Mouse (Mus musculus): ENCODE results near the gene Itih5.

DNA sequence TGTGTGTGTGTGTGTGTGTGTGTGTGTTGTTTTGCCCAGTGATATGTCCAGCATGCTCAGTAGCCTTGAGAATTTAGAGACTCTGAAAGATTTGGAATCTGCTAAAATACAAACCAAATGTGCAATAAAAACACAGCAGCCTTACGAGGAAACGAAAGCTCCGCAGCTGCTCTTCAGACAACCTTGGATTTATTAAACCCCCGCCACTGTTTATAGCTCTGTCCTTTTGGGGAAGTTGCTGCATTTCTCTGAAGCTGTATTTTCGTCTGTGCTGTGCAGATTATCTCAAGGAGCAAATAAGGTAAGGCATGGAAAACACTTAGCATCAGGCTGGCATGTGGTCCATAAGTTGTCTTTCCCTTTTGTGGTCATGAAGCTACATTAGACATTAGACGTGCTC is 7.9 kb upstream of the Itih5 start:
- TF ChIP-seq CTCF (IDR thresholded peaks at IDR 0.05; ENCODE audit: extremely low read depth, insufficient read depth, insufficient read length, insufficient replicate concordance): no peak
- TF ChIP-seq POLR2A (IDR thresholded peaks at IDR 0.05; ENCODE audit: low read depth, low read length): no peak
